Mouse (Mus musculus): ENCODE measurements around the gene Lefty2.
"Not testable (repeated sequence)": the region's sequence is repeated elsewhere in the genome, so short reads cannot be mapped to it uniquely, and the experiment has no call there.

Gene Lefty2

GRCm38 (mm10) chr1:180892808-180893207 lies at the start of gene Lefty2:
Lefty2 (plus strand) TSS chr1:180893108.
- no peak for DNase-seq (ENCODE audit: low spot score)

DNA sequence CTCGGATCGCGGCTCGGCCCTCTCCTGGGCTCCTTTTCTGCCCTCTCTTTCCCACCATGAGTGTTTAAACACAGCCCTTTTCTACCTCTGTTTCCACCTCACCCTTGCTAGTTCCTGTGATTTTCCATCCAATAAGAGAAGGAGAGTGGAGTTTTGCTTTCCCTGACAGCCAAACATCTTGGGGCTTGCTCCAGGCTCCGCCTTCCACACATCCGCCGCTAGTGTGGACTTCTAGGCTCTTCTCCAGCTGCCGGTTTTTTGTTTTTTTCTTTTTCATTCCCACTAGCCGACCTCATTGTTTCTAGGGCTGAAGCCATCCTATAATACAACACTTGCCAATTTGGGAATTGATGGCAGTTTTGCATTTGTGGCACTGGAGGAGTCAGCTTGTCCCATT lies 44.8 kb upstream of the Lefty2 start:
- DNase-seq (ENCODE audit: low spot score): peak; percentile 83

GRCm38 (mm10) chr1:180848511-180849241 lies 44.2 kb upstream of the Lefty2 start:
- DNase-seq (ENCODE audit: low spot score): peak; percentile 58

- peak; percentile 34 for DNase-seq (ENCODE audit: low spot score)
Observed at GRCm38 (mm10) chr1:180849701-180850301, 43.1 kb upstream of the Lefty2 start.

- peak; percentile 100 for DNase-seq (ENCODE audit: low spot score)
Observed at GRCm38 (mm10) chr1:180850316-180851270, 42.3 kb upstream of the Lefty2 start, which contains the start of gene Sde2. Sde2 (plus strand) TSS chr1:180851127.

- no peak for DNase-seq (ENCODE audit: low spot score)
Observed at GRCm38 (mm10) chr1:180858763-180859162, 34.1 kb upstream of the Lefty2 start.

GRCm38 (mm10) chr1:180860030-180860429 lies 32.9 kb upstream of the Lefty2 start:
- no peak for DNase-seq (ENCODE audit: low spot score)

DNA sequence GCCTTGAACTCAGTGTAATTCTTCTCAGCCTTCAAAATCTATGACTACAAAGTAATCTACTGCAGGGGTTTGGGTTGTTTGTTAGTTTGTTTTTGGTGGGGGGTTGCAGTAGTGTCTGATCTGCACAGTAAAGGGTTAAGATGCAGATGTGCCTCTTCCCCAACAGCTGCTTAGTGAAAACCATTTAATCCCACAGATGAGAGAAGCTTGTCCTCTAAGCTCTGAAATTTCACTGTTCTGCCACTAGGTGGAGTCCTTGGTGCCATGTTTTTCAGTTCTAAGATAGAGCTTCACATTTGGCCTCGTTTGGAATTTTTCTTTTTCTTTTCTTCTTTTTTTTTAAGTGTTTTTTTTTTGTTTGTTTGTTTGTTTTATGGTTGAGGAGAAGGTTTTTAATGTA lies 29.3 kb upstream of the Lefty2 start:
- peak; percentile 75 for DNase-seq (ENCODE audit: low spot score)

DNA sequence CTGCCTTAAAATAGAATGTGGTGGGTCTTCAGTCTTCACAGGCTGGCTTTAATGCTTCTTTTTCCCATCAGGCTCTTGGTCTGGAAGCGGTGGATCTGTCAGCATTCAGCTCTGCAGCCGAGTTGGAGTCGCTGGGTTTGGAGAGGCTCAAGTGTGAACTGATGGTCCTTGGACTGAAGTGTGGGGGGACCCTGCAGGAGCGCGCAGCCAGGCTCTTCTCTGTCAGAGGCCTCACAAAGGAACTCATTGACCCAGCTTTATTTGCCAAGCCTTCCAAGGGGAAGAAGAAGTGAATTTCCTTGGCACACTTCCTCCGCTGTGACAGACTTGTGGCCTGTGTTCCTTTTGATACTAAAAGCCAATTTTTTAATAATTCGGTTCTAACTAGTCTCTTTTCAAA lies 26.9 kb upstream of the Lefty2 start:
- no peak for DNase-seq (ENCODE audit: low spot score)

DNA sequence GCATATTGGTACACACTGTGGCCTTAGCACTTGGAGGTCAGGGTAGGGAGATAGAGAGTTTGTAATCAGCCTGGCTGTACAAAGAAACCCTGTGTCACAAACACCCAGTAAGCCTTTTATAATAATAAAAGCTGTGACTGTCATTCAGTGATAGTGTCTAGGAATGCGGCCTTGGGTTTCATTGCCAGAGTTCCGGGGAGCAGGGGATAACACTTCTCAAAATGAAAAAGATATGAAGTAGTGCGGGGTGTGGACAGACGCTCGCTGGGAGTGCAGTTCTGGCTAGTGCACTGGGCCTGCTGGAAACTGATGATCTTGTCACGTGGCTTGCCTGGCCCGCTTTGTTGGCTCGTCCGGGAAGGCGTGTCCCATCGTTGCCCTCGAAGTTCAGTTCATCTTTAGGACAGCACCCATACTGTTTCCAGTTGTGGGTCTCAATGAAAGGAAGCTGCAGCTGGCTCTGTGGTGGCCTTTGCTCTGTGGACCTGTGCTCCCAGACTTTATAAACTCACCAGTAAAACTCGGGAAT lies 22.7 kb upstream of the Lefty2 start:
- DNase-seq (ENCODE audit: low spot score): no peak

GRCm38 (mm10) chr1:180873861-180874484 lies 18.9 kb upstream of the Lefty2 start:
- peak; percentile 84 for DNase-seq (ENCODE audit: low spot score)

DNA sequence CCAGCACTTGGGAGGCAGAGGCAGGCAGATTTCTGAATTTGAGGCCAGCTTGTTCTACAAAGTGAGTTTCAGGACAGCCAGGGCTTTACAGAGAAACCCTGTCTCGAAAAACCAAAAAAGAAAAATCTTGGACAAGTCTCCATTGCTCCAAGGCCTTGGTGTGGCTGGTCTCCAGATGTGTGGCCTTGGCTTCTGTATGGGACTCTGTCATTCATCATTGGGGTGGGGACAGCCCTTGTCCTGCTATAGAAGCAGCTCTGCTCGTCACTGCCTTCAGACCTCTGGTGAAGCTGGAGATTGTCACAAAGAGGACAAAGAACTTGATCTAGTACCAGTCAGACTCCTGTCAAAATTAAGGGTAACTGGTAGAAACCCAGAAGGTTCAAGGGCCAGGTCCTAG lies 18.3 kb upstream of the Lefty2 start:
- no peak for DNase-seq (ENCODE audit: low spot score)

DNA sequence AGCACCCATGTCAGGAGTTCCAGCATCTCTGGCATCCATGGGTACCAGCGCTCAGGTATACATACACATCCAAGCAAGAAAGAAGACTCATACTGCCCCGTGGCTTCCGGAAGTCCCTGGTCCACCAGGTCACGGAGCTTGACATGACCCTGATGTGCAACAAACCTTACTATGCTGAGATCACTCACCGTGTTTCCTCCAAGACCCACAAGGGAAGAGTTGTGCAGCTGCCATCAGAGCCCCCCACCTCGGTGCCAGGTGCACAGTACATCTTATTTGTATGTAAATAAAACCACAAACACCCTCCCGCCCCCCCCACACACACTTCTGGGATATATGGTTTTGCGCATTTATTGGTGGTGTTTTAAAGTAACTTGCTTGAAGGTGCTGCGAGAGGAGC lies 17.8 kb upstream of the Lefty2 start:
- DNase-seq (ENCODE audit: low spot score): no peak

- no peak for DNase-seq (ENCODE audit: low spot score)
Observed at GRCm38 (mm10) chr1:180877466-180877865, 15.4 kb upstream of the Lefty2 start.

GRCm38 (mm10) chr1:180881768-180882167 lies 11.1 kb upstream of the Lefty2 start:
- no peak for DNase-seq (ENCODE audit: low spot score)

- DNase-seq (ENCODE audit: low spot score): no peak
Observed at GRCm38 (mm10) chr1:180883731-180884130, 9.2 kb upstream of the Lefty2 start.

GRCm38 (mm10) chr1:180884484-180884883 lies 8.4 kb upstream of the Lefty2 start:
- no peak for DNase-seq (ENCODE audit: low spot score)

DNA sequence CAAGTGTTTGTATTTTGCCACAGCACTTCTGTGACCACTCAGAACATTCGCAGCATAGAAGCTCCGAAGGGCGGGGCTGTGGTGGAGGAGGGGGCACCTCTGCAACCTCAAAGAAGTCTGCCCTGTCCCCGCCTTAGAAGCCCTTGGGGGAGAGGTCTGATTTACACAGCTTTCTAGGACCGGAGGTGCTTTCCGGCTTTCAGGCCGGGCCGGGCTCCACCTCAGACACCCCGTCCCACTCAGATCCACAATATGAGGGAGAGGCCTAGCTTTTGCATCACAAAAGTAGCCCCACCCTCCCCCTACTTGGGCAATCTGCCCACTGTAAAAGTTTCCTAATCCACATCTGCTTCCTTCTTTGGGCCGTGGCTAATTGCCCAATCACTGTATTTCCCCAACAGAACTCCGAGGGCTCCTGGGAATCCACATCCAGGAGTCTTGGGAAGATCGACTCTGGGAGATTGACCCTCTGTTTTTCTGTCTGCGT lies 4.3 kb upstream of the Lefty2 start:
- no peak for DNase-seq (ENCODE audit: low spot score)

DNA sequence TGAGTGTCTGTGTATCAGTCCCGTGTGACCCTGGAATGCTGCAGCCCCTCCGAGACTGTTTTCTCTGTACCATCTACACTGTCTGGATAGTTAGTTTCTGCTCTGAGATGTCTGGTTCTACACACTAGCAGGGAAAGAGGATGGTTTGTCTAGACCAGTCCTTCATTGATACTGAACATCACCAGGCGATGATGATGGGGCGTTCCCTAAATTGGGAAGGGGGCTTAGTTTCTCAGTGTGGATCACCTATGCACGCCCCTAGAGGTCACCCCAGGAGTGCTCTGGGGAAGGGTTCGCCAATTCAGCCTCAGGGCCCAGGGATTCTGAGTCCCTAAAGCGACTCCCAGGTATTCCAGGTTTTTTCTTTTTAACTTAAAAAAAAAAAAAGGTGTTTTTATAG lies 3.7 kb upstream of the Lefty2 start:
- no peak for DNase-seq (ENCODE audit: low spot score)

DNA sequence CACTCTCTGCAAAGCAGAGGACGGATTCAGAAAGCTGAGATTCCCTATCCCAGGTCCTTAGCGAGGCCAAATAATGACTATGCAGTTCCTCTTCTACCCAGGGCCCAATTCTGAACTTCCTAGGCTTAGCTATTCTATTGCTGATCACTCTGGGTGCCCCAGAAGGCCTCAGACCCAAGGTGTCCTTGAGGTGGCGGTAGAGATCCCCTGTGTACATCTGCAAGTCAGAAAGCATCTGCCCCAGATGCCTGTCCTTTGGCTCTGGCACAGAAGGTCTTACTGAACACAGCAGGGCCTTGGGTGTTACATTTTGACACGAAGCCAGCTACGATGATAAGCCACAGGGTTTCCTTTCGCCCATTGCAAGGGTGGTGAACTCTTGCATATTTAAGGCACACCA lies 3.1 kb upstream of the Lefty2 start:
- DNase-seq (ENCODE audit: low spot score): peak; percentile 39

- DNase-seq (ENCODE audit: low spot score): not testable (repeated sequence)
Observed at GRCm38 (mm10) chr1:180894088-180894987, 1.4 kb downstream of the Lefty2 start.

Measured in embryo, embryonic 10 days (tissue).